Mouse (Mus musculus) hindbrain, embryonic 12.5 days (tissue): Measurements from ENCODE around the gene Qars. TPM values are rescaled to one million over a fixed set of nuclear protein-coding genes. Genes with fewer than 3 reads are reported as not detected.

ENCODE experiments used
- ATAC-seq: fragments of 200-750 bp; cut with Nextera tagmentation; 2 replicates; pipeline ENCODE4 v1.8.0; 2017; ENCODE audit warnings: moderate TSS enrichment; ENCODE audit not compliant: low FRiP score
- H3K27ac ChIP-seq: fragments of 300-500 bp; sonication (generic); 2 replicates; pipeline ENCODE4 v1.5.1; 2016; ENCODE audit warnings: mild to moderate bottlenecking
- H3K27me3 ChIP-seq: fragments of 300-500 bp; sonication (generic); 2 replicates; pipeline ENCODE4 v1.6.1; 2016; ENCODE audit warnings: mild to moderate bottlenecking
- H3K36me3 ChIP-seq: fragments of 300-500 bp; sonication (generic); 2 replicates; pipeline ENCODE4 v1.6.1; 2016; ENCODE audit warnings: mild to moderate bottlenecking
- H3K4me1 ChIP-seq: fragments of 300-500 bp; sonication (generic); 2 replicates; pipeline ENCODE4 v1.6.1; 2016
- H3K4me2 ChIP-seq: fragments of 300-500 bp; sonication (generic); replicated peaks from 2 replicates; pipeline ENCODE4 v1.6.1; 2016; ENCODE audit warnings: mild to moderate bottlenecking
- H3K4me3 ChIP-seq: fragments of 300-500 bp; sonication (generic); 2 replicates; pipeline ENCODE4 v1.5.1; 2016; ENCODE audit warnings: mild to moderate bottlenecking
- H3K9ac ChIP-seq: fragments of 300-500 bp; sonication (generic); 2 replicates; pipeline ENCODE4 v1.6.1; 2016; ENCODE audit warnings: mild to moderate bottlenecking, moderate library complexity
- H3K9me3 ChIP-seq: fragments of 300-500 bp; sonication (generic); replicated peaks from 2 replicates; pipeline ENCODE4 v1.6.1; 2016; ENCODE audit warnings: mild to moderate bottlenecking
- WGBS: fragments of 180-500 bp; shearing (Covaris S2); methylation state at CpG from one replicate; pipeline ENCODE4 v1.1.7; 2016; 5-methylcytosine and 5-hydroxymethylcytosine counted together
- polyA plus RNA-seq: library from polyadenylated mRNA; unstranded; fragments of >200 nt; fragmentation: Nextera tagmentation; extraction: Ambion mirVana; gene quantifications from 2 replicates; pipeline ENCODE4 v1.2.1, GENCODE M21; 2016

The Qars gene
- polyA plus RNA-seq, 1 experiment from 2014 or later: 94.0 TPM

- peaks cover 25% of the 10 kb centered on the region for H3K4me1 ChIP-seq
- peak overlapping the region; percentile 97 for H3K4me3 ChIP-seq
- H3K27ac ChIP-seq: peak overlapping the region; percentile 95
- H3K9me3 ChIP-seq: no peaks in the 10 kb centered on the region
- peak overlapping the region; percentile 91 for H3K4me2 ChIP-seq
- WGBS: 68% methylated on average over 26 of the region's 26 CpGs
- peaks cover 65% of the 10 kb centered on the region for H3K36me3 ChIP-seq
- no peaks in the 10 kb centered on the region for H3K27me3 ChIP-seq
- peak overlapping the region; percentile 97 for H3K9ac ChIP-seq
- ATAC-seq: peak; percentile 73; the same call in 1 of the 2 replicates
Measured at GRCm38 (mm10) chr9:108489702-108490558, 17.6 kb upstream of the Qars start.

DNA sequence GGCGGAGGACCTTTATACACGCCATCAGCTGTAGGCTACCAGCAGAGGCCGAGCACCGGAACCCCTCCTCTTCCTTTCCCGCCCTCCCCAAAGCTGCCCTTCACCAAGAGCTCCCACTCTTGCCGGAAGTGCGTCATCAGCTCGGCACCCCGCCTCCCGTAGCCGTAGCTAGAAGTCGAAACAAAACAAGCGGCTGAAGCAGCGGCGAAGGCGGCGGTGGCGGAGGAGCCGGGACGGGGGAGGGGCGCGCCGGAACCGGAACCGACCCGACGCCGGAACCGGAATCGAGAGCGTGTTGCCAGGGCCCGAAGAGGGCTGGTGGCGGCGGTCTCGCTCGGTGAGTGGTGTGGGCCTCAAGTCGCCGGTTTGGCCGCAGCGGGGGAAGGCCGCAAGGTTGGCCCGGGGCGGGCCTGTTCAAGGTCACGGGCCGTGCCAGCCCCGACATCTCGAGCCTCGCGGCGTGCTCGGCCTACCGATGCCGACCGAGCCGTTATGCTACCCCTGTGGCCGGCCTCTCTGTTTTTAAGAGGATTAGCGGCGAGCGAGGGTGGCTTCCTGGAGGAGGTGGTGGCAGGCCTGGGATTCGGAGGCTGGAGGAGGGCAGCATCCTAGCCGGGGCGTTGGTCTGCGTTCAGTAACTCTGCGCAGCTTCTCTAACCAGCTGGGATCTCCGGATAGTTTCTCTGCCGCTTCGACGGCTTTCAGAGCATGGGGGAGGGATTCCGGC lies 16.8 kb upstream of the Qars start, which contains the start of gene Usp19:
TSS of gene Usp19 (plus strand) at position 44 of the 727 bp plus-strand sequence.
- peak within 1 kb of the TSS; percentile 97 for H3K4me3 ChIP-seq
- H3K9ac ChIP-seq: peak within 1 kb of the TSS; percentile 97
- H3K27me3 ChIP-seq: no peaks in the 10 kb centered on the region
- H3K27ac ChIP-seq: peak within 1 kb of the TSS; percentile 95
- peaks cover 65% of the 10 kb centered on the region for H3K36me3 ChIP-seq
- WGBS: under 1% methylated on average over 69 of the region's 69 CpGs
- peak; percentile 97 for ATAC-seq
- no peaks in the 10 kb centered on the region for H3K9me3 ChIP-seq
- H3K4me1 ChIP-seq: peaks cover 25% of the 10 kb centered on the region
- H3K4me2 ChIP-seq: peak within 1 kb of the TSS; percentile 91

DNA sequence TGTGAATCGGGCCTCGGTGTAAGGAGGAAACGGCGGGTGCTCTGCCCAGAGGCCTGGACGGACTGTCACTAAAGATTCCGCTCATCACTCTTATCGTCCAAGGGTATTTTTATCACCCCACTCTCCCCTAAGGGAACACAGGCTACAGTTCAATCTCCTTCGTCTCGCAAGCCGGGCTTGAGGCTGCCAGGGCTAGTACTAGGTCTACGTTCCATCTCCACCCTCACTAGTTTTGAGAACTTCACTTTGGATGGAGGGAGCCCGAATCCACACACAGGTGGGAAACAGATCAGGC lies 16.3 kb upstream of the Qars start:
- H3K4me2 ChIP-seq: peak overlapping the region; percentile 91
- peaks cover 25% of the 10 kb centered on the region for H3K4me1 ChIP-seq
- H3K36me3 ChIP-seq: peaks cover 65% of the 10 kb centered on the region
- H3K4me3 ChIP-seq: peak overlapping the region; percentile 97
- H3K9me3 ChIP-seq: no peaks in the 10 kb centered on the region
- H3K27me3 ChIP-seq: no peaks in the 10 kb centered on the region
- 13% methylated on average over 12 of the region's 12 CpGs for WGBS
- H3K9ac ChIP-seq: peak overlapping the region; percentile 97
- ATAC-seq: no peak
- peak overlapping the region; percentile 95 for H3K27ac ChIP-seq

GRCm38 (mm10) chr9:108492043-108492750 lies 15.3 kb upstream of the Qars start:
- 88% methylated on average over 16 of the region's 16 CpGs for WGBS
- no peaks in the 10 kb centered on the region for H3K27me3 ChIP-seq
- H3K27ac ChIP-seq: no peak overlapping the region
- H3K36me3 ChIP-seq: peaks cover 65% of the 10 kb centered on the region
- peak overlapping the region; percentile 97 for H3K9ac ChIP-seq
- no peak for ATAC-seq
- peak overlapping the region; percentile 91 for H3K4me2 ChIP-seq
- H3K4me1 ChIP-seq: peaks cover 25% of the 10 kb centered on the region
- H3K4me3 ChIP-seq: peak overlapping the region; percentile 97
- no peaks in the 10 kb centered on the region for H3K9me3 ChIP-seq

DNA sequence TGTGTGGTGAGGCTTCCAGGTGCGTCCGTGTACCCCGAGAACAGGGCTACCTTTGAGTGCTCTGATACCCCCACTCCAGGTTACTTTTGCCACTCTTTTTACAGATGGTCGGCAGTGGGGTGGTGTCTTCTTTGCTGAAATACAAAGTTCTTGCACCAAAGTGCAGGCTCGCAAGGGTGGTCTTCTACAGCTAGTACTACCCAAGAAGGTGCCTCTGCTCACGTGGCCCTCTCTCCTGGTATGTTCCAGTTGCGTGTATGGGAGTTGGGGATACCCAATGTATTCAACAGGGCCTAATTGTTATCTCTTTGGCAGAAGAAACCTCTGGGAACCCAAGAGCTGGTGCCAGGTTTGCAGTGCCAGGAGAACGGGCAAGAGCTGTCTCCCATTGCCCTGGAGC lies 14.3 kb upstream of the Qars start:
- H3K27me3 ChIP-seq: no peaks in the 10 kb centered on the region
- H3K9me3 ChIP-seq: no peaks in the 10 kb centered on the region
- no peak for ATAC-seq
- no peak overlapping the region for H3K4me2 ChIP-seq
- no peak overlapping the region for H3K9ac ChIP-seq
- no peak overlapping the region for H3K27ac ChIP-seq
- H3K4me1 ChIP-seq: peaks cover 25% of the 10 kb centered on the region
- H3K36me3 ChIP-seq: peaks cover 68% of the 10 kb centered on the region
- 97% methylated on average over 8 of the region's 8 CpGs for WGBS
- no peak overlapping the region for H3K4me3 ChIP-seq

- Histone ChIP-seq H3K27ac (no peak overlapping the region), H3K27me3 (no peaks in the 10 kb centered on the region), H3K9me3 (no peaks in the 10 kb centered on the region), H3K9ac (no peak overlapping the region), H3K4me2 (no peak overlapping the region), H3K4me1 (peaks cover 25% of the 10 kb centered on the region), H3K4me3 (no peak overlapping the region), H3K36me3 (peaks cover 69% of the 10 kb centered on the region)
- ATAC-seq: no peak
- WGBS: 95% methylated on average over 19 of the region's 19 CpGs
Measured at GRCm38 (mm10) chr9:108494146-108494825, 13.2 kb upstream of the Qars start.

GRCm38 (mm10) chr9:108494905-108495304 lies 12.6 kb upstream of the Qars start:
- peaks cover 20% of the 10 kb centered on the region for H3K4me1 ChIP-seq
- H3K4me3 ChIP-seq: no peak overlapping the region
- H3K27ac ChIP-seq: no peak overlapping the region
- ATAC-seq: no peak
- no peak overlapping the region for H3K4me2 ChIP-seq
- no peaks in the 10 kb centered on the region for H3K9me3 ChIP-seq
- H3K36me3 ChIP-seq: peaks cover 75% of the 10 kb centered on the region
- 89% methylated on average over 10 of the region's 10 CpGs for WGBS
- no peaks in the 10 kb centered on the region for H3K27me3 ChIP-seq
- H3K9ac ChIP-seq: no peak overlapping the region

GRCm38 (mm10) chr9:108499231-108499630 lies 8.3 kb upstream of the Qars start:
- WGBS: 93% methylated on average over 7 of the region's 7 CpGs
- no peaks in the 10 kb centered on the region for H3K9me3 ChIP-seq
- H3K27me3 ChIP-seq: no peaks in the 10 kb centered on the region
- no peak overlapping the region for H3K4me2 ChIP-seq
- no peaks in the 10 kb centered on the region for H3K4me1 ChIP-seq
- H3K27ac ChIP-seq: no peak overlapping the region
- peaks cover 94% of the 10 kb centered on the region for H3K36me3 ChIP-seq
- no peak overlapping the region for H3K9ac ChIP-seq
- no peak for ATAC-seq
- no peak overlapping the region for H3K4me3 ChIP-seq

GRCm38 (mm10) chr9:108499943-108500342 lies 7.6 kb upstream of the Qars start:
- no peak overlapping the region; the same call in 1 of the 2 replicates for H3K9ac ChIP-seq
- no peak overlapping the region for H3K4me2 ChIP-seq
- H3K36me3 ChIP-seq: peaks cover 87% of the 10 kb centered on the region
- no peaks in the 10 kb centered on the region for H3K4me1 ChIP-seq
- no peaks in the 10 kb centered on the region for H3K9me3 ChIP-seq
- WGBS: 96% methylated on average over 15 of the region's 15 CpGs
- no peaks in the 10 kb centered on the region for H3K27me3 ChIP-seq
- H3K4me3 ChIP-seq: no peak overlapping the region
- no peak for ATAC-seq
- H3K27ac ChIP-seq: no peak overlapping the region

DNA sequence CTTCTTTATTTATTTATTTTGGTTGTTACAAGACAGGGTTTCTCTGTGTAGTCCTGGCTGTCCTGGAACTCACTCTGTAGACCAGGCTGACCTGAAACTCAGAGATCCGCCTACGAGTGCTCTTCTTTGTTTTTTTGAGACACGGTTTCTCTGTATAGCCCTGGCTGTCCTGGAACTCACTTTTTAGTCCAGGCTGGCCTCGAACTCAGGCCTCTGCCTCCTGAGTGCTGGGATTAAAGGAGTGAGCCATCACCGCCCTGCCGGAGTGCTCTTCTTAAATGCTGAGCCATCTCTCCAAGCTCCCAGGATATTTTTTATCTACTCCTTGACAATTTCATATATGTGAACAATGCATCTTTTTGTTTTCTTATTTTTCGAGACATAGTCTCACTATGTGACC lies 605 bp upstream of the Qars start:
- Histone ChIP-seq H3K4me3 (peak overlapping the region; percentile 69; the same call in 1 of the 2 replicates), H3K9me3 (no peaks in the 10 kb centered on the region), H3K9ac (no peak overlapping the region), H3K4me2 (peak overlapping the region; percentile 88), H3K4me1 (peaks cover 18% of the 10 kb centered on the region), H3K27me3 (no peaks in the 10 kb centered on the region), H3K36me3 (peaks cover 41% of the 10 kb centered on the region), H3K27ac (no peak overlapping the region)
- 91% methylated on average over 7 of the region's 7 CpGs for WGBS
- no peak for ATAC-seq

- H3K9me3 ChIP-seq: no peaks in the 10 kb centered on the region
- WGBS: 89% methylated on average over 7 of the region's 7 CpGs
- peak overlapping the region; percentile 64; the same call in 1 of the 2 replicates for H3K9ac ChIP-seq
- H3K27me3 ChIP-seq: no peaks in the 10 kb centered on the region
- no peak overlapping the region for H3K27ac ChIP-seq
- peak overlapping the region; percentile 88 for H3K4me2 ChIP-seq
- peak overlapping the region; percentile 69 for H3K4me3 ChIP-seq
- H3K36me3 ChIP-seq: peaks cover 42% of the 10 kb centered on the region
- peaks cover 18% of the 10 kb centered on the region for H3K4me1 ChIP-seq
- ATAC-seq: no peak
Measured at GRCm38 (mm10) chr9:108508776-108509175, 1.3 kb downstream of the Qars start.
